Mouse (Mus musculus): ENCODE data around the gene Gm10638. TPM values are rescaled to one million over a fixed set of nuclear protein-coding genes. Genes with fewer than 3 reads are reported as not detected.
A peak's percentile ranks its signal among the peaks of the same experiment; 100 is the strongest.

The Gm10638 gene
- polyA plus RNA-seq, 1 experiment from 2014 or later: 1.7 TPM

- Histone ChIP-seq H3K27ac (ENCODE audit: low read depth) (no peak overlapping the region), H3K36me3 (replicated peaks; ENCODE audit: insufficient read depth, low read length) (no peaks in the 10 kb centered on the region), H3K9ac (replicated peaks) (no peak overlapping the region), H3K4me1 (ENCODE audit: insufficient read depth) (peaks cover 23% of the 10 kb centered on the region), H3K27me3 (ENCODE audit: insufficient read depth, low read length) (peaks cover 9% of the 10 kb centered on the region; the same call in 1 of the 2 replicates), H3K4me3 (ENCODE audit: low read depth, low read length) (no peak overlapping the region), H3K4me2 (ENCODE audit: low read depth, low read length) (no peak overlapping the region), H3K9me3 (ENCODE audit: low read length) (no peaks in the 10 kb centered on the region)
- ATAC-seq (peak; percentile 72), DNase-seq (peak; percentile 53)
- WGBS (ENCODE audit: insufficient replicate concordance): 58% methylated on average over 5 of the region's 5 CpGs
- TF ChIP-seq EP300 (IDR thresholded peaks at IDR 0.05; ENCODE audit: low read depth): 0 out of 2 replicates have a peak, but pooled peaks have one; percentile 40
- TF ChIP-seq CTCF (IDR thresholded peaks at IDR 0.05; ENCODE audit: low read depth): no peak
Measured at GRCm38 (mm10) chr8:86768499-86768898, 23.0 kb downstream of the Gm10638 start.

GRCm38 (mm10) chr8:86769945-86770715 lies 24.6 kb downstream of the Gm10638 start:
- WGBS (ENCODE audit: insufficient replicate concordance): 68% methylated on average over 1 of the region's 1 CpGs
- no peak overlapping the region for H3K9ac ChIP-seq (replicated peaks)
- H3K9me3 ChIP-seq (ENCODE audit: low read length): no peaks in the 10 kb centered on the region
- DNase-seq (no peak), ATAC-seq (no peak)
- peaks cover 21% of the 10 kb centered on the region for H3K4me1 ChIP-seq (ENCODE audit: insufficient read depth)
- peaks cover 7% of the 10 kb centered on the region; the same call in 1 of the 2 replicates for H3K27me3 ChIP-seq (ENCODE audit: insufficient read depth, low read length)
- H3K27ac ChIP-seq (ENCODE audit: low read depth): no peak overlapping the region
- no peak overlapping the region for H3K4me3 ChIP-seq (ENCODE audit: low read depth, low read length)
- no peaks in the 10 kb centered on the region for H3K36me3 ChIP-seq (replicated peaks; ENCODE audit: insufficient read depth, low read length)
- no peak overlapping the region for H3K4me2 ChIP-seq (ENCODE audit: low read depth, low read length)
- TF ChIP-seq EP300 (IDR thresholded peaks at IDR 0.05; ENCODE audit: low read depth): no peak
- TF ChIP-seq CTCF (IDR thresholded peaks at IDR 0.05; ENCODE audit: low read depth): no peak

DNA sequence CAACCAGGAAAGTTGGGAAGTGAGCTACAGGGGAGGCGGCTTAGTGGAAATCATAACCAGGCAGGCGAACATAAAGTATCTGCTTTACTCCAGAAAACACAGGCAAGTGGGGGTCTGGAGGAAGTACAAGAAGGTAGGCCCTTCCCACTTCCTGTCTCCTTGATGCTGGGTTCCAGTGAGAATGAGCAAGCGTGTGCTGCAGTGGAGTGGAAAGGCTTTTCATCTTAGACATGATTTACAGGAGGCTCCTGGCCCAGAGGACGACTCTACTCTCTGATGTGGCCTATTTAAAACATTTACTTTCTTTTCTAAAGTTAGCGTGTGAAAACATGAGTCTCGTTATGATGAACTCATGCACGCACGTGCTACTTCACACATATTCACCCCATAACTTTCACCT lies 33.7 kb downstream of the Gm10638 start:
- Histone ChIP-seq H3K9me3 (ENCODE audit: low read length) (no peaks in the 10 kb centered on the region), H3K27me3 (ENCODE audit: insufficient read depth, low read length) (no peaks in the 10 kb centered on the region), H3K4me2 (ENCODE audit: low read depth, low read length) (no peak overlapping the region), H3K27ac (ENCODE audit: low read depth) (peak overlapping the region; percentile 29; the same call in 1 of the 2 replicates), H3K4me1 (ENCODE audit: insufficient read depth) (no peaks in the 10 kb centered on the region), H3K9ac (replicated peaks) (no peak overlapping the region), H3K36me3 (replicated peaks; ENCODE audit: insufficient read depth, low read length) (no peaks in the 10 kb centered on the region), H3K4me3 (ENCODE audit: low read depth, low read length) (no peak overlapping the region)
- no peak for TF ChIP-seq CTCF (IDR thresholded peaks at IDR 0.05; ENCODE audit: low read depth)
- TF ChIP-seq EP300 (IDR thresholded peaks at IDR 0.05; ENCODE audit: low read depth): no peak
- no peak for DNase-seq
- no peak for ATAC-seq
- WGBS (ENCODE audit: insufficient replicate concordance): 60% methylated on average over 8 of the region's 8 CpGs

GRCm38 (mm10) chr8:86781094-86781493 lies 35.6 kb downstream of the Gm10638 start:
- WGBS (ENCODE audit: insufficient replicate concordance): 81% methylated on average over 8 of the region's 8 CpGs
- no peak overlapping the region for H3K27ac ChIP-seq (ENCODE audit: low read depth)
- no peak overlapping the region for H3K4me3 ChIP-seq (ENCODE audit: low read depth, low read length)
- ATAC-seq: no peak
- TF ChIP-seq CTCF (IDR thresholded peaks at IDR 0.05; ENCODE audit: low read depth) (no peak), EP300 (IDR thresholded peaks at IDR 0.05; ENCODE audit: low read depth) (no peak)
- no peak for DNase-seq
- H3K36me3 ChIP-seq (replicated peaks; ENCODE audit: insufficient read depth, low read length): no peaks in the 10 kb centered on the region
- no peaks in the 10 kb centered on the region for H3K4me1 ChIP-seq (ENCODE audit: insufficient read depth)
- no peaks in the 10 kb centered on the region for H3K27me3 ChIP-seq (ENCODE audit: insufficient read depth, low read length)
- H3K9me3 ChIP-seq (ENCODE audit: low read length): no peaks in the 10 kb centered on the region
- H3K9ac ChIP-seq (replicated peaks): no peak overlapping the region
- H3K4me2 ChIP-seq (ENCODE audit: low read depth, low read length): no peak overlapping the region

- no peak for ATAC-seq
Measured at GRCm38 (mm10) chr8:86786498-86786897, 41.0 kb downstream of the Gm10638 start.

DNA sequence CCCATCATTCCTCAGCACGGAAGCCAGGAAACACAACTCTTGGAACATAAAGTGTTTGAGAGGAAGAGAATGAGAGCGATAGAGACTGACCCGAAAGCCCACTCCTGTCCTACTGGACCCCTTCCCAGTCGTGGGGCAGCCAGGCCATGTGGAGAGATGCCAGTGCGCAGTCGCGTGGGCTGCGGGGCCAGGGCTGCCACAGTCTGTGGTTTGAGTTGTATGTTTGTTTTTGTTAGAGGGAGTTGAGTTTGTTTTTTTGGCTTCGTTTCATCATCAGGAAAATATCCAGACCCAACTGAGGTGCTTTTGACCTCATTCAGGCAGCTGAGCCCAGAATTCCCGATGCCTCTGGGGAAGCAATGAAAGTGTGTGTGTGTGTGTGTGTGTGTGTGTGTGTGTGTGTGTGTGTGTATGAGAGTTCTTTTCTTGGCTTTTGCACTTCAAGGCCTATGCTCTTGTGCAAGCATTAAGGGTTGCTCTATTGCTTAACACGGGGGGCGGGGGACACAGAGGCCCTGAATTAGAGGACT lies 42.5 kb downstream of the Gm10638 start:
- WGBS (ENCODE audit: insufficient replicate concordance): 52% methylated on average over 12 of the region's 12 CpGs
- peak; percentile 53 for ATAC-seq
- Histone ChIP-seq H3K36me3 (replicated peaks; ENCODE audit: insufficient read depth, low read length) (no peaks in the 10 kb centered on the region), H3K9ac (replicated peaks) (no peak overlapping the region), H3K27me3 (ENCODE audit: insufficient read depth, low read length) (no peaks in the 10 kb centered on the region), H3K9me3 (ENCODE audit: low read length) (no peaks in the 10 kb centered on the region), H3K4me2 (ENCODE audit: low read depth, low read length) (no peak overlapping the region; the same call in 1 of the 2 replicates), H3K4me3 (ENCODE audit: low read depth, low read length) (no peak overlapping the region), H3K4me1 (ENCODE audit: insufficient read depth) (peaks cover 10% of the 10 kb centered on the region), H3K27ac (ENCODE audit: low read depth) (peak overlapping the region; percentile 12; the same call in 1 of the 2 replicates)
- no peak for TF ChIP-seq EP300 (IDR thresholded peaks at IDR 0.05; ENCODE audit: low read depth)
- TF ChIP-seq CTCF (IDR thresholded peaks at IDR 0.05; ENCODE audit: low read depth): no peak
- DNase-seq: no peak

More at GRCm38 (mm10) chr8:86786498-86786897, 41.0 kb downstream of the Gm10638 start:
- Histone ChIP-seq H3K4me1 (ENCODE audit: insufficient read depth) (peaks cover 10% of the 10 kb centered on the region), H3K27ac (ENCODE audit: low read depth) (no peak overlapping the region), H3K36me3 (replicated peaks; ENCODE audit: insufficient read depth, low read length) (no peaks in the 10 kb centered on the region), H3K27me3 (ENCODE audit: insufficient read depth, low read length) (no peaks in the 10 kb centered on the region), H3K4me3 (ENCODE audit: low read depth, low read length) (no peak overlapping the region), H3K4me2 (ENCODE audit: low read depth, low read length) (no peak overlapping the region), H3K9me3 (ENCODE audit: low read length) (no peaks in the 10 kb centered on the region), H3K9ac (replicated peaks) (no peak overlapping the region)
- 42% methylated on average over 5 of the region's 5 CpGs for WGBS (ENCODE audit: insufficient replicate concordance)
- no peak for DNase-seq
- no peak for TF ChIP-seq EP300 (IDR thresholded peaks at IDR 0.05; ENCODE audit: low read depth)
- no peak for TF ChIP-seq CTCF (IDR thresholded peaks at IDR 0.05; ENCODE audit: low read depth)
